Mouse (Mus musculus) monocyte, adult 5-6 weeks (primary cell): ENCODE data around the gene Adamts18. TPM values are rescaled to one million over a fixed set of nuclear protein-coding genes. Genes with fewer than 3 reads are reported as not detected.

Source experiments
- ATAC-seq: fragments of 153-309, 156-312 bp; replicated peaks from 2 replicates; pipeline ENCODE4 v1.8.0; 2017; ENCODE audit warnings: mild to moderate bottlenecking; ENCODE audit not compliant: low TSS enrichment, insufficient number of reproducible peaks, severe bottlenecking, poor library complexity, low FRiP score
- total RNA-seq: library from RNA; stranded (forward); fragments of 200-1000, 200-491, 200-594 nt; gene quantifications from 3 replicates; pipeline ENCODE4 v1.2.3, GENCODE M21; 2017

Adamts18 gene
- total RNA-seq: not detected in 3 replicates

DNA sequence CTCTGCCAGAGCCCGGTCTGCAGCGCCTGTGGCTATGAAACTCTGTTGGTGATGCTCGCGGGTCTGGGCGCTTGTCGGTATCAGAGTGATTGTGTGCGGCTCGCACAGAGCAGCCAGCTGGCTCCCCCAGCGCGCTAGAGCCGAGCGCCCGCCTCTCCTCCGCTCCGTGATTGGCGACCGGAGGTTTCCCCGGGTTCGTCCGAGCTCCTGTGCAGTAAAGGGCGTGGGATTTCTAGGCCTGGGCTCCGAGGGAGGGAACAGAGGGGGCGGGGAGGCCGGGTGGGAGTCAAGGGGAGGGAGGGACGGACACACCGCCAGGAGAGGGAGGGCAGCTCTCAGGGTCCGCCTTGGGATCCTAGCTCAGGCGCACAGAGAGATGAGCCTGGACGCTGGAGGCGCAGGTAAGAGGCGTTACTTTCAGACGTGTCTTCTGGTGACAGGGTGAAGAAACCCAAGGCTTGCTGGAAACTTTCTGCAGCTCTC, at the start of gene Adamts18:
TSS of gene Adamts18 (minus strand) at position 86 of the 483 bp plus-strand sequence.
- ATAC-seq: no peak

DNA sequence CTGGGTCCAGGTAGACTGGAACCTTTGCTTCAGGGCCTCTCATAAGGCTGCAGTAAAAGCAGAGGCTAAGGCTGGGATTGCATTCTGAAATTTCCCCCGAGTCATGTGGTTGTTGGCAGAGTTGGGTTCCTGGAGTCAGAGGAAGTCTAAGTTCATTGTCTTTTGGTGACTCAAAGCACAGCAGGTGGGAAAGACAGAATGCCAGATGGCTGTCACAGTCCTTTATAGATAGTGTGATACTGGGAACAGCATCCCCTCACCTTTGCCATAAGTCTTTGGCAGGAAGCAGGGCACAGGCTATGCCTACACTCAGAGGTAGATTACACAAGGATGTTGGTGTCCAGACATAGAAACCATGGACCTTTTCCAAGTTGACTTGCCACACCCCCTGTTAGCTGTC, 47.9 kb upstream of the Adamts18 start:
- no peak for ATAC-seq

- ATAC-seq: no peak
Measured at GRCm38 (mm10) chr8:113891376-113891775, 42.8 kb upstream of the Adamts18 start.

DNA sequence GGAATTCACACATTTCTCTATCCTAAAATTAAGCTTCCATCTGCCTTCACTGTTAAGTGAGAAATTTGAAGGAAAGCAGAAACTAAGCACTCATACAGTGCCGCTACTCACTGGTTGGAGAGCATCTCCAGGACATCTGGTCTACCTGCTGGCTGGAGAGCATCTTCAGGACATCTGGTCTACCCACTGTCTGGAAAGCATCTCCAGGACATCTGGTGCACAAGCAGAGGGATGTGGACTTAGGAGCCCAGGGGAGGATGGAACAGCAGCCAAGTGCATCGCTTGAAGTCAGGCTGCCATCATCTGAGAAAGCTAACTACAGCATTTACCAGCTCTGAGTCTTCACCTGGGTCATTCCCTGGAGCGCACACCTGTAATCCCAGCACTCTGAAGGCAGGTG, 38.0 kb upstream of the Adamts18 start:
- no peak for ATAC-seq

DNA sequence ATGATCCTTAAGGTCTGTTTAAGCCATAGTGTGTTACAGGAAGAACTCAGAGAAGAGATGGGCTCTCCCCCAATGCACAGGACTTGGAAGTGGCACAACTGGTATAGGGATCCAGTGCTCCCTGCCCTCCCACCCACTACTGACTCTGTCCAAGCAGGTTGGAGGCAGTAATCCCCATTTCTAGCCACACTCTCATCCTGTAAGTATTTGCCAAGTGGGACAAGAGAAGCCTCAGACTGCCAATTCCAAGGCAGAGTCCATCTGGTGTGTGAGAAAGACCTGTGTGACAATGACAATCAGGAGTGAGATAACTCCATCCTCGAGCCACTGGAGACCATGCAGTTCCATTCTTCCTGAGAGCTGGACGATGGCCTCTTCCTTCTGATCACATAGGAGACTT, 36.6 kb upstream of the Adamts18 start:
- ATAC-seq: no peak

DNA sequence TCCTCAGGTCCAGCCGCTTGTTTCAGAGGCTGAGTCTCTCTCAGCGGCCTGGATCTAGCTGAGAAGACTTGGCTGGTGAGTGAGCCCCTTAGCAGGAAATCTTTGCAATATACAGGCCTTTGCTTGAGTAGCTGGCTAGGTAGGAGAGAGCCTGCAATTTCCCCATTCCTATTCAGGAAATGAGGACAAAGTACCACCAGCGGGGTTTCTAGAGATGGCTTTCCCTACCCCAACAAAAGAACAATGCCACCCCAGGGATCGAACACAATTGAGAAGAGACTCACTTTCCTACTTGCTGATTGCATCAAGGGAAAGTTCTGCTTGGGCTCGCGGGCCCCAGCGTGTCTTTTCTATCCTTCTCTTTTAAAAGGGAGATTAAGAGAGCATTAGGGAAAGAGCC, 35.5 kb upstream of the Adamts18 start:
- no peak for ATAC-seq

GRCm38 (mm10) chr8:113882558-113882957, 34.0 kb upstream of the Adamts18 start:
- ATAC-seq: no peak

DNA sequence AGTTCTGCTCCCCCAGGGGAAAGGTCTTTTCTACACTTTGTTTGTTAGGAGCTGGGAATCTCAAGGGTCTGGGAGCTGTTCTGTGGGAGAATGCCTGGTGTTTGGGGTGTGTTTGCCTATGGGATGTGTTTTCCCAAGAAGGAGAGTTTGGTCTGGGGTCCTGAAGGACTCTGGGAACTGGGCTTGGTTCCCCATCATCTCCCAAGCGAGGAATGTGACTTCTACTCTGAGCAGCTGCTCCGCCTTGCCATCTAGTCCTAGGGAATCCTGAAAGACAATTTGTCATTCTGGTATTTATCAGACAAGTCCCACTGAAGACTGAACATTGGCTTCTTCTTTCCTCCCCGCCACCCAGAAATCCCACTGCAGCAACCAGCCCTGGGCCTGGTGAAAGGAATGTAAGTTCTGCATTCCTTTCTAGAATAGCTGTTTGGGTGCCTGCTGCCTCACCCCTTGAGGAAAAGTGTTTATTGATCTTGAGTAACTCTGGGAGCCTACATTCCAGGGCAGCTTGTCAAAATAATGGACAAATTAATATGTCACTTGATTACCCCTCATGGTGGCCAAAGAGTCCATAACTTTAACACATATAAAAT, 30.0 kb upstream of the Adamts18 start:
- no peak for ATAC-seq

DNA sequence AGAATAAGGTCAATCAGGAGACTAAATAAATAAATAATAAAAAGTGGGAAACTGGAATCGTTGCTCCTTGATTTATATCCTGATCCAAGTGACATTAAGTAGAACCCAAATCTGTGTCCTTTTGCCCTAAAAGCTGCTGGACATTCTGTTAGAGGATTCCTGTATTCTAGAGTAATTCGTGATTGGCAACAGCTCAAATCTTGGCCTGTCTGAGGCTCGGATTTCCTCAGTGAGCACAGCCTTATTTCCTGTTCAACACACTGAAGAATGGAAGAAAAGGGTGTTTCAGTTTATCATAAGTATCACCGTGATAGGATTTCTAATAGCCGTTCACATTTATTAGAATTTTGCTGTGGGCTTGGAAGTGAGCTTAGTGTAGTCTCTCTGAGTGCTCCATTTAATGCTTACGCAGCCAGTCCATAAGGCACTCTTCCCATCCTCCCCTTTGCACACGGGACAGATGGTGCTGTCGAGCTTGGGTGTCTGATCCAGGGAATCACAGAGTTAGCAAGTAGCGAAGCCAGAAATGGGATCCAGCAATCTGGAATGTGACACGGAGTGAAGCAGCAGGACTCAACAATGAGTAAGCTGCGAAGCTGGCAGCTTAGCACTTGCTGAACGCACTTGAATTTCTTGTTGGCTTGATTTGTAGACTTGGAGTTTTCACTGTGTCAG, 25.0 kb upstream of the Adamts18 start:
- no peak for ATAC-seq

DNA sequence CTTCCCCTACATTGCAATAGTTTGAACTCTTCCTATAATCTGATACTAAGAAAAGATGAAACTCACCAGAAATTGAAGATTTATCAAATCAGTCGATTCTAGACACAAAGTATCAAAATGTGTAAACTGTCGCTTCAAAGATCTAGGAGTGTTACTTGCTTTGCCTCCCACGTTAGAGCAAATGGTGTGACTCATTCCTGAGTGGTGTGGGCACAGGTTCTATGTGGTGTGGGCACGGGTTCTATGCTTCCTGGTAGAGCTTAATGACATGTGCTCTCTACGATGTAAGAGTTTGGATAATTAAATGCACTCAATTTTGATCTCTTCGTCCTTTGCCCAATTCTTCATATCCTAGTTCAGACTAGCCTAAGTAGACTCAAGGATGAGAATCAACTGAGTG, 23.9 kb upstream of the Adamts18 start:
- no peak for ATAC-seq

- no peak for ATAC-seq
Measured at GRCm38 (mm10) chr8:113866530-113866929, 18.0 kb upstream of the Adamts18 start.

- ATAC-seq: no peak
Measured at GRCm38 (mm10) chr8:113865326-113866093, 17.0 kb upstream of the Adamts18 start.

DNA sequence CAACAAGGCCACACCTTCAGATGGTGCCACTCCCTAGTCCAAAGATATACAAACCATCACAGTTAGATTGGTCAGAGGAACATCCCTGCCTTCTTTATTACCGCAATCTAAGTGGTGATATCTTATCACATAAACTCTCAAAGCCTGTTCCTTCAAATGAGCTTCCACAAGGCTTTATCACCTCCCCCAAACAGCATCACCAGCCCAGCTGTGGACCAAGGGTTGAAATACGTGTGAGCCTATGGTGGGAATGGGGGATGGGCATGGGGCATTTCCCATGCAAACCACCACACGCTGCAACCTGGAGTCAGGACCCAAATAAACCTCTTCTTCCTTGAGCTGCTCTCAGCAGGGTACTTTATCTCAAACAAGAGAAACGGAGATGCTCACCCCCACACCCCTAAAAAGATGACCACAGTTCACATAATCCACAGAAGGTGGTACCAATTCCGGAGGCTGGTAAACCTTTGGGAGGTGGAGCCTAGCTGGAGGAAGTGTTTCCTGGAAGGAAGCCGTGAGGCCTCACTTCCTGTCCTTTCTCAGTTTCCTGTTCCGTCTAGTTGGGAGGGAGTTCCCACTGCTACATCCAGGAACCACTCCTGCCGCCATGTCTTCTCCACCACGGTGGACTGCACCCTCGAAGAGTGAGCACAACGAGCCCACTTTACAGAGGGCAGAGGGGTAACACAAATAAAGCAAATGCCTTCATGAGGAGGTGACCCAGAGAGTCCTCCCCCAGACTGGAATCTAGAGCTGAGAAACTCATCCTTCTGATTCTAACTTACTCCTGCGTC, 11.5 kb upstream of the Adamts18 start:
- no peak for ATAC-seq

GRCm38 (mm10) chr8:113858801-113859200, 10.3 kb upstream of the Adamts18 start:
- ATAC-seq: no peak

DNA sequence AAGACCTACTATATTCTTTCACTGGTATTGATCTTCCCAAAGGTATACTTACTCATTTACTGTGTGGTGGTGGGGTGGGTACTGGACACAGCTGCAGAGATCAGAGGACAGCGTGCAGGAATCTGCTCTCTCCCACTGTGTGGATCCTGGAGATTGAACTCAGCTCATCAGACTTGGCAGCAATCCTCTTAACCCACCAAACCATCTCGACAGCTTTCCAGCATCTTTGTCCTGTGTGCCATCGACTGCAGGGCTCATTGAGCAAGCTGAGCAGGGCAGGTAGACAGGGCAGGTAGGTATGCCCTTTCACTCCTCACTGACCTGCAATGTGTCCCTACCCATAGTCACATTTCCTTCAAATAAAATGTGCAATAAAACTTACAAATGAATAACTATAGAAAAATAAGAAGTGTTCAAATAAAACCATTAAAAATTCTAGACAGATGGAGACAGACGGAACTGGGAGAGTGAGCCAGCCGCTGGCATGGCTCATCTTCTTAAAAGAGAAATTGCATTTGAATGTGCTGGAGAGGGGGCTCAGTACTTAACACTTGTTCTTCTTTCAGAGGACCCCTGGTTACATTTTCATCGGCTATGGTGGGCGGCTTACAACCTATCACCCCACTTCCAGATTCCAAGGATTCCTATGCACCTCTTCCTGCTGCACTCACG, 6.2 kb upstream of the Adamts18 start:
- ATAC-seq: no peak

GRCm38 (mm10) chr8:113853714-113854113, 5.2 kb upstream of the Adamts18 start:
- ATAC-seq: no peak

- ATAC-seq: no peak
Measured at GRCm38 (mm10) chr8:113851655-113852054, 3.1 kb upstream of the Adamts18 start.

DNA sequence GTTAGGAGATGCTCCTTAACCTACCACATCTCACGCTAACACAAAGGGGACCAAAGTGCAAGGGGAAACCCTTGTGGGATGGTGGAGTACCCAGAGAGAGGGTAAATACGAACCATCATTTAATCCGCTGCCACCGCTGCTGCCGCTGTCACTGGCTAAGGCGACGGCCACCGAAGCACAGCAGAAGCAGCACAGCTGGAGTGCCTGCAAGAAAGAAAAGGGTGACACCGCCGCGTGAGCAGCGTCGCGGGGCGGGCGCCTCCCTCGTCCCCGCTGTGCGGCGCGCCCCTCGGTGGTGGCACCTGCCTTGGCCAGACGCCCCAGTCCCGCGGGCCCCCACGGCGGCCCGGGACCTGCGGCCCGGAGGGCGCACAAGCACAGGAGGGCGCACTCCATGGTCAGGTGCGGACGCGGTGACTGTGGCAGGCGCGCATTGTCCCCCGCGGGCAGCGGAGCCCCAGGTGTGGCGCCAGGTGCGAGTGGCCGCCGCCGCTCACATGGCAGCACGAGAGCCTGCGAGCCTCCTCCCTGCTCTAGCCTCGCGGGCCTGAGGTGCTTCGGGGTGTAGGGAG, 371 bp downstream of the Adamts18 start:
- ATAC-seq: no peak
